Mouse (Mus musculus) yolk sac, embryonic 10.5 days (tissue): ENCODE measurements at regions not wholly inside any gene's neighbourhood (a gene's known extent, or its start where the extent isn't known, plus 50 kb on each side); places are given as distances from the start of the nearest gene placed in this dataset.
A peak's percentile ranks its signal among the peaks of the same experiment; 100 is the strongest.
"Not testable (repeated sequence)": the region's sequence is repeated elsewhere in the genome, so short reads cannot be mapped to it uniquely, and the experiment has no call there.

Experiments
- DNase-seq: peaks from one replicate; pipeline ENCODE4 v3.0.0-alpha.2; 2017; ENCODE audit warnings: low spot score

- no peak for DNase-seq
Observed at GRCm38 (mm10) chr1:194565574-194565973, 52.4 kb upstream of the Plxna2 start.

- DNase-seq, result no peak
Observed at GRCm38 (mm10) chr1:194563946-194564345, 54.1 kb upstream of the Plxna2 start.

- DNase-seq, result no peak
Observed at GRCm38 (mm10) chr1:194561098-194561497, 56.9 kb upstream of the Plxna2 start.

- DNase-seq, result no peak
Observed at GRCm38 (mm10) chr1:194548661-194549060, 69.4 kb upstream of the Plxna2 start.

- DNase-seq, result no peak
Observed at GRCm38 (mm10) chr1:194548243-194548642, 69.8 kb upstream of the Plxna2 start.

GRCm38 (mm10) chr1:194540923-194541322 lies 77.1 kb upstream of the Plxna2 start:
- DNase-seq, result no peak

- DNase-seq, result no peak
Observed at GRCm38 (mm10) chr1:194527342-194528165, 90.5 kb upstream of the Plxna2 start.

GRCm38 (mm10) chr1:194524976-194525375 lies 93.0 kb upstream of the Plxna2 start:
- DNase-seq, result no peak

- no peak for DNase-seq
Observed at GRCm38 (mm10) chr1:194521216-194521615, 96.8 kb upstream of the Plxna2 start.

- no peak for DNase-seq
Observed at GRCm38 (mm10) chr1:194519509-194520220, 98.4 kb upstream of the Plxna2 start.

- DNase-seq, result no peak
Observed at GRCm38 (mm10) chr1:194516136-194516535, 101.9 kb upstream of the Plxna2 start.

- DNase-seq, result no peak
Observed at GRCm38 (mm10) chr1:194508314-194508713, 109.7 kb upstream of the Plxna2 start.

GRCm38 (mm10) chr1:194505826-194506225 lies 112.2 kb upstream of the Plxna2 start:
- DNase-seq, result no peak

- no peak for DNase-seq
Observed at GRCm38 (mm10) chr1:194504207-194504606, 113.8 kb upstream of the Plxna2 start.

GRCm38 (mm10) chr1:194503517-194503916 lies 114.5 kb upstream of the Plxna2 start:
- no peak for DNase-seq

- DNase-seq, result no peak
Observed at GRCm38 (mm10) chr1:194496424-194496823, 121.6 kb upstream of the Plxna2 start.

GRCm38 (mm10) chr1:194491111-194491510 lies 126.9 kb upstream of the Plxna2 start:
- no peak for DNase-seq

GRCm38 (mm10) chr1:194488126-194488525 lies 129.9 kb upstream of the Plxna2 start:
- no peak for DNase-seq

GRCm38 (mm10) chr1:194482717-194483059 lies 135.3 kb upstream of the Plxna2 start:
- DNase-seq, result peak; percentile 36

- DNase-seq, result no peak
Observed at GRCm38 (mm10) chr1:194482001-194482716, 135.9 kb upstream of the Plxna2 start.

- DNase-seq, result not testable (repeated sequence)
Observed at GRCm38 (mm10) chr1:194471281-194471680, 146.7 kb upstream of the Plxna2 start.

GRCm38 (mm10) chr1:194452480-194452879 lies 165.5 kb upstream of the Plxna2 start:
- DNase-seq, result no peak

GRCm38 (mm10) chr1:194443681-194444080 lies 174.3 kb upstream of the Plxna2 start:
- DNase-seq, result no peak
